Mouse (Mus musculus) neural tube, embryonic 13.5 days (tissue): ENCODE measurements at regions not wholly inside any gene's neighbourhood (a gene's known extent, or its start where the extent isn't known, plus 50 kb on each side); places are given as distances from the start of the nearest gene placed in this dataset. TPM values are rescaled to one million over a fixed set of nuclear protein-coding genes. Genes with fewer than 3 reads are reported as not detected.

Source experiments
- ATAC-seq: fragments of 200-750 bp; cut with Nextera tagmentation; 2 replicates; pipeline ENCODE4 v1.8.0; 2017; ENCODE audit warnings: low read depth, mild to moderate bottlenecking, moderate TSS enrichment, moderate library complexity
- H3K27ac ChIP-seq: fragments of 300-500 bp; sonication (generic); replicated peaks from 2 replicates; pipeline ENCODE4 v1.5.1; 2015; ENCODE audit warnings: moderate library complexity, mild to moderate bottlenecking, inconsistent platforms
- H3K27me3 ChIP-seq: fragments of 300-500 bp; sonication (generic); 2 replicates; pipeline ENCODE4 v1.6.1; 2015; ENCODE audit warnings: mild to moderate bottlenecking, inconsistent platforms
- H3K36me3 ChIP-seq: fragments of 300-500 bp; sonication (generic); 2 replicates; pipeline ENCODE4 v1.6.1; 2015; ENCODE audit warnings: mild to moderate bottlenecking, inconsistent platforms
- H3K4me1 ChIP-seq: fragments of 300-500 bp; sonication (generic); replicated peaks from 2 replicates; pipeline ENCODE4 v1.6.1; 2015; ENCODE audit warnings: inconsistent platforms
- H3K4me2 ChIP-seq: fragments of 300-500 bp; sonication (generic); 2 replicates; pipeline ENCODE4 v1.6.1; 2015; ENCODE audit warnings: inconsistent platforms, mild to moderate bottlenecking, moderate library complexity
- H3K4me3 ChIP-seq: fragments of 300-500 bp; sonication (generic); 2 replicates; pipeline ENCODE4 v1.5.1; 2015; ENCODE audit warnings: mild to moderate bottlenecking, inconsistent platforms
- H3K9ac ChIP-seq: fragments of 300-500 bp; sonication (generic); 2 replicates; pipeline ENCODE4 v1.6.1; 2015; ENCODE audit warnings: moderate library complexity, mild to moderate bottlenecking, inconsistent platforms
- H3K9me3 ChIP-seq: fragments of 300-500 bp; sonication (generic); 2 replicates; pipeline ENCODE4 v1.6.1; 2016; ENCODE audit warnings: inconsistent platforms
- WGBS: fragments of 180-500 bp; shearing (Covaris S2); methylation state at CpG from one replicate; pipeline ENCODE4 v1.1.7; 2015; 5-methylcytosine and 5-hydroxymethylcytosine counted together
- microRNA-seq: library from miRNA; unstranded; fragments of <30 nt; microRNA quantifications from one replicate; pipeline ENCODE4, GENCODE M21; 2016

DNA sequence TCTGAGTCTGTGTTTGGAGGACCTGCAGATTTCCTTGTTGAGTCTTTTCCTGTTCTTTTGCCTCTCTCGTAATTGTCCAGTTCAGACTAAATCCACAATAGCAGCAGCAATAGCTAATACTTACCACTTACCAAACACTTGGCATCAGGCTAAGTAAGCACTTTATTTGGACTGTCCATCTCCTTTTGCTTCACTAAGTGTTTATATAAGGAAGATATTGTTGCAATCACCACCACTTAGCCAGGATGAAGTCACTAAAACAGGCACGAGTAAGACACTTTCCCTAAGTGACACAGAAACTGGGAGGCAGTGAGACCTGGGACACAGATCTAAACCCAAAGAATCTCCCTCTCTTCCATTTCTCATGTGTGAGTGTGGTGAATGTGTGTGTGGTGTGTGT is 52.9 kb upstream of the Max start:
- H3K36me3 ChIP-seq: no peaks in the 10 kb centered on the region
- H3K9me3 ChIP-seq: no peaks in the 10 kb centered on the region
- WGBS: 88% methylated on average over 2 of the region's 2 CpGs
- H3K4me2 ChIP-seq: no peak overlapping the region
- no peak overlapping the region for H3K4me3 ChIP-seq
- H3K27me3 ChIP-seq: no peaks in the 10 kb centered on the region
- H3K9ac ChIP-seq: no peak overlapping the region
- no peak overlapping the region for H3K27ac ChIP-seq
- H3K4me1 ChIP-seq: no peaks in the 10 kb centered on the region
- ATAC-seq: no peak

Small RNA genes lying in the stretch of these regions (microRNA-seq; reads per million reads assigned to microRNA genes)
- gene Gm22696: not detected
